Mouse (Mus musculus): Measurements from ENCODE around the gene Gsta2. TPM values are rescaled to one million over a fixed set of nuclear protein-coding genes. Genes with fewer than 3 reads are reported as not detected.
"Not testable (repeated sequence)": the region's sequence is repeated elsewhere in the genome, so short reads cannot be mapped to it uniquely, and the experiment has no call there.

The Gsta2 gene
- total and polyA plus RNA-seq, 2 experiments = 22.4 to 106 TPM

GRCm38 (mm10) chr9:78369786-78370185 is 14.2 kb upstream of the Gsta2 start:
- no peaks in the 10 kb centered on the region for H3K79me2 ChIP-seq (ENCODE audit: control insufficient read depth, insufficient read depth, low read length)
- DNase-seq (ENCODE audit: extremely low read depth, low read depth, low spot score) = no peak
- H3K27me3 ChIP-seq (ENCODE audit: control insufficient read depth, insufficient read depth, low read length) = no peaks in the 10 kb centered on the region
- no peak overlapping the region for H3K27ac ChIP-seq (replicated peaks; ENCODE audit: insufficient read depth, low read depth, low read length)
- H3K4me1 ChIP-seq (ENCODE audit: control insufficient read depth, insufficient read depth, low read length) = no peaks in the 10 kb centered on the region
- TF ChIP-seq CTCF (IDR thresholded peaks at IDR 0.05; ENCODE audit: low read depth, low read length) = no peak
- TF ChIP-seq POLR2A (IDR thresholded peaks at IDR 0.05; ENCODE audit: extremely low read depth, insufficient read depth, low read length) = no peak
- H3K9ac ChIP-seq (ENCODE audit: low read depth, low read length) = no peak overlapping the region
- no peak overlapping the region for H3K4me3 ChIP-seq (ENCODE audit: insufficient read depth, low read depth, low read length)
- 90% methylated on average over 7 of the region's 7 CpGs for WGBS
- no peaks in the 10 kb centered on the region for H3K36me3 ChIP-seq (ENCODE audit: control insufficient read depth, insufficient read depth, low read length)

DNA sequence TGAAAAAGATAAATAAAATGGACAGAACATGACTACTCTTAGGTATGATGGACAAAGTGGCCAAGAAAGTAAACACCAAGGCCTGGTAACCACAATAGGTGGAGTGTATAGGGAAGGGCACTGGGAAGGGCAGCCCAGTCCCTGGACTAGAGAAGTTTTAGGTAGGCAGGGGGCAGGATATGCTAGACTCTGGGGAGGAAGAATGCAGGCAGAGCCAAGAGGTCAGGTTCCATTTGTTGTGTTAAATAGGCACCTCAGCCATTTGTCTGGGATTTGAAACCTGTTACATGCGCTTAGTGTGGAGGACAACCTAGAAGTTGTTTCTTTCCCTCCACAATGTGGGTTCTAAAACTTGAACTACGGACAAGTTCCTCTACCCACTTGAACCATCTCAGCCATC is 13.8 kb upstream of the Gsta2 start:
- 94% methylated on average over 2 of the region's 2 CpGs for WGBS

GRCm38 (mm10) chr9:78368671-78369293 is 13.2 kb upstream of the Gsta2 start:
- Histone ChIP-seq H3K4me1 (ENCODE audit: control insufficient read depth, insufficient read depth, low read length) (no peaks in the 10 kb centered on the region), H3K27me3 (ENCODE audit: control insufficient read depth, insufficient read depth, low read length) (no peaks in the 10 kb centered on the region), H3K4me3 (ENCODE audit: insufficient read depth, low read depth, low read length) (no peak overlapping the region), H3K27ac (replicated peaks; ENCODE audit: insufficient read depth, low read depth, low read length) (no peak overlapping the region), H3K36me3 (ENCODE audit: control insufficient read depth, insufficient read depth, low read length) (no peaks in the 10 kb centered on the region), H3K9ac (ENCODE audit: low read depth, low read length) (no peak overlapping the region), H3K79me2 (ENCODE audit: control insufficient read depth, insufficient read depth, low read length) (no peaks in the 10 kb centered on the region)
- no peak for DNase-seq (ENCODE audit: extremely low read depth, low read depth, low spot score)
- TF ChIP-seq POLR2A (IDR thresholded peaks at IDR 0.05; ENCODE audit: extremely low read depth, insufficient read depth, low read length) = no peak
- TF ChIP-seq CTCF (IDR thresholded peaks at IDR 0.05; ENCODE audit: low read depth, low read length) = no peak
- 80% methylated on average over 3 of the region's 3 CpGs for WGBS

More for the DNA sequence above, 13.8 kb upstream of the Gsta2 start:
- H3K9ac ChIP-seq (ENCODE audit: low read depth, low read length) = no peak overlapping the region
- H3K27ac ChIP-seq (replicated peaks; ENCODE audit: insufficient read depth, low read depth, low read length) = no peak overlapping the region
- H3K4me1 ChIP-seq (ENCODE audit: control insufficient read depth, insufficient read depth, low read length) = no peaks in the 10 kb centered on the region
- no peak for DNase-seq (ENCODE audit: extremely low read depth, low read depth, low spot score)
- H3K27me3 ChIP-seq (ENCODE audit: control insufficient read depth, insufficient read depth, low read length) = no peaks in the 10 kb centered on the region
- H3K4me3 ChIP-seq (ENCODE audit: insufficient read depth, low read depth, low read length) = no peak overlapping the region
- no peaks in the 10 kb centered on the region for H3K79me2 ChIP-seq (ENCODE audit: control insufficient read depth, insufficient read depth, low read length)
- H3K36me3 ChIP-seq (ENCODE audit: control insufficient read depth, insufficient read depth, low read length) = no peaks in the 10 kb centered on the region
- TF ChIP-seq POLR2A (IDR thresholded peaks at IDR 0.05; ENCODE audit: extremely low read depth, insufficient read depth, low read length) (no peak), CTCF (IDR thresholded peaks at IDR 0.05; ENCODE audit: low read depth, low read length) (no peak)

DNA sequence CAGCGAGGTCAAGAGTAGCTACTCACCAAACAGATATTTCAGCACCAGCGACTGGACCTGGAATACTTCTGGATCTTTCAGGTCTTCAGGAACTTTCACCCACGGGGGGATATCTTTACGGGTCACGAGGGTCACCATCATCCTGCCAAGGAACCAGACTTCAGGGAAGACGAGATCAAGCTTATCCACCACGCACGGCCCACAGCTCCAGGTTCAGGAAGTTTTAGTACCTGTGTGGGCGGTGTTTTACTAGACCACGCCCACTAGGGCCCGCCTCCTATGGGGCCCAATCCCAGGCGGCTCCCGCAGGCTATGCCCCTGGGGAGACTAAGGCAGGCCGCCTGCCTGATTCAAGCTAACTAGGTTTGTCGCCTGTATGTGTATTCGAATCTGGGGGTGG is 12.4 kb upstream of the Gsta2 start, which contains the start of gene Dppa5a:
Dppa5a (minus strand) TSS at position 219 of the 400 bp plus-strand sequence.
- not testable (repeated sequence) for H3K9ac ChIP-seq (ENCODE audit: low read depth, low read length); H3K79me2 ChIP-seq (ENCODE audit: control insufficient read depth, insufficient read depth, low read length); H3K36me3 ChIP-seq (ENCODE audit: control insufficient read depth, insufficient read depth, low read length); DNase-seq (ENCODE audit: extremely low read depth, low read depth, low spot score); H3K4me1 ChIP-seq (ENCODE audit: control insufficient read depth, insufficient read depth, low read length); H3K27me3 ChIP-seq (ENCODE audit: control insufficient read depth, insufficient read depth, low read length); H3K4me3 ChIP-seq (ENCODE audit: insufficient read depth, low read depth, low read length); H3K27ac ChIP-seq (replicated peaks; ENCODE audit: insufficient read depth, low read depth, low read length)
- WGBS = 87% methylated on average over 16 of the region's 16 CpGs

DNA sequence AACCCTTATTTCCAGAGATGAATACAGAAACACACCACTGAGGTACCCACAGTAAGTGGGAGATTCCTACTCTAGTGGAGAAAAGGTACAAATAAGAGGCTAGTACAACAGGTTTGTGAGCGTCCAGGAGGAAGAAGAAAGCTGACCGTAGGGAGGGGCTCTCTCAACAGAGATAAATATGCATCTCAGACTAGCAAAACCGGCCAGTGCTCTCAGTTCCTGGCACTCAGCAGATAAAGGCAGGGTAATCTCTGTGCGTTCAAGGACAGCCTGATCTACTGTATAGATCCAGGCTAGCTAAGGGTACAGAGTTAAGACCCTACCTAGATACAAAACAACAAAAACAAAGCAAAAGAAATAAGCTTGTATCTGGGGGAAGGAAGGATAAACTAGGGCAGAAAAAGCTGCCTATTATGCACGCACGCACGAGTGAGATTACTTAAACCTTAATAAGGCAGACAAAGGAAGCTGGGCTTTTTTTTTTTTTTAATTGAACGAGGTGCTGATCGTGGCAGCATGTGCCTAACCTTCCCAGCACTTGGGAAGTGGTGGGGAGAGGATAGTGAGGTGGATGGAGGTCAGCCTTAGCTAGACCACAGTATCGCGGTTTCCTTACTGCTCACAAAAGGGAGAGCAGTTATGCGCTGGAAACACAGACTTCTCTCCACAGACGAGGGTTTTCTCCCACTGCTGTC is 10.4 kb upstream of the Gsta2 start:
- WGBS = 69% methylated on average over 13 of the region's 13 CpGs

GRCm38 (mm10) chr9:78364701-78365100 is 9.1 kb upstream of the Gsta2 start:
- 96% methylated on average over 6 of the region's 6 CpGs for WGBS
- TF ChIP-seq POLR2A (IDR thresholded peaks at IDR 0.05; ENCODE audit: extremely low read depth, insufficient read depth, low read length) (no peak), CTCF (IDR thresholded peaks at IDR 0.05; ENCODE audit: low read depth, low read length) (no peak)
- Histone ChIP-seq H3K27me3 (ENCODE audit: control insufficient read depth, insufficient read depth, low read length) (no peaks in the 10 kb centered on the region), H3K36me3 (ENCODE audit: control insufficient read depth, insufficient read depth, low read length) (no peaks in the 10 kb centered on the region), H3K27ac (replicated peaks; ENCODE audit: insufficient read depth, low read depth, low read length) (no peak overlapping the region), H3K79me2 (ENCODE audit: control insufficient read depth, insufficient read depth, low read length) (no peaks in the 10 kb centered on the region), H3K4me1 (ENCODE audit: control insufficient read depth, insufficient read depth, low read length) (no peaks in the 10 kb centered on the region), H3K9ac (ENCODE audit: low read depth, low read length) (no peak overlapping the region), H3K4me3 (ENCODE audit: insufficient read depth, low read depth, low read length) (no peak overlapping the region)
- no peak for DNase-seq (ENCODE audit: extremely low read depth, low read depth, low spot score)

More for the DNA sequence above, 10.4 kb upstream of the Gsta2 start:
- Histone ChIP-seq H3K4me3 (ENCODE audit: insufficient read depth, low read depth, low read length) (no peak overlapping the region), H3K27me3 (ENCODE audit: control insufficient read depth, insufficient read depth, low read length) (no peaks in the 10 kb centered on the region), H3K4me1 (ENCODE audit: control insufficient read depth, insufficient read depth, low read length) (no peaks in the 10 kb centered on the region), H3K36me3 (ENCODE audit: control insufficient read depth, insufficient read depth, low read length) (no peaks in the 10 kb centered on the region), H3K79me2 (ENCODE audit: control insufficient read depth, insufficient read depth, low read length) (no peaks in the 10 kb centered on the region), H3K27ac (replicated peaks; ENCODE audit: insufficient read depth, low read depth, low read length) (no peak overlapping the region), H3K9ac (ENCODE audit: low read depth, low read length) (no peak overlapping the region)
- TF ChIP-seq POLR2A (IDR thresholded peaks at IDR 0.05; ENCODE audit: extremely low read depth, insufficient read depth, low read length) (no peak), CTCF (IDR thresholded peaks at IDR 0.05; ENCODE audit: low read depth, low read length) (no peak)
- DNase-seq (ENCODE audit: extremely low read depth, low read depth, low spot score) = no peak
